Mouse (Mus musculus) liver, embryonic 14.5 days (tissue): ENCODE data around the gene Ulk3. TPM values are rescaled to one million over a fixed set of nuclear protein-coding genes. Genes with fewer than 3 reads are reported as not detected.

Experiments
- ATAC-seq: fragments of 200-750 bp; cut with Nextera tagmentation; 2 replicates; pipeline ENCODE4 v1.8.0; 2017; ENCODE audit warnings: moderate number of reproducible peaks, mild to moderate bottlenecking, moderate library complexity; ENCODE audit not compliant: insufficient read depth
- DNase-seq, 3 experiments: peaks; one replicate each; pipeline ENCODE4 v3.0.0-alpha.2; 2012 to 2013; ENCODE audit warnings: low read depth in 3 of 3, low spot score in 3 of 3
- H3K27ac ChIP-seq: fragments of 300-500 bp; sonication (generic); 2 replicates; pipeline ENCODE4 v1.5.1; 2014; ENCODE audit warnings: moderate library complexity, mild to moderate bottlenecking, control low read depth, inconsistent platforms
- H3K27me3 ChIP-seq: fragments of 300-500 bp; sonication (generic); 2 replicates; pipeline ENCODE4 v1.6.1; 2014; ENCODE audit warnings: mild to moderate bottlenecking, low read length, moderate library complexity; ENCODE audit not compliant: control insufficient read depth, insufficient read depth
- H3K36me3 ChIP-seq: fragments of 300-500 bp; sonication (generic); replicated peaks from 2 replicates; pipeline ENCODE4 v1.6.1; 2014; ENCODE audit warnings: low read depth; ENCODE audit not compliant: control insufficient read depth, insufficient read depth
- H3K4me1 ChIP-seq, 2 experiments: fragments of 200-500 bp in 1 of 2; fragments of 300-500 bp in 1 of 2; sonication (generic) in 1 of 2; replicated peaks; 2 replicates each; pipeline ENCODE4 v1.6.1; 2012 to 2014; ENCODE audit warnings: antibody characterized with exemption in 1 of 2, inconsistent platforms in 1 of 2, low read length in 1 of 2; ENCODE audit not compliant: control insufficient read depth in 2 of 2, insufficient read depth in 2 of 2
- H3K4me2 ChIP-seq: fragments of 300-500 bp; sonication (generic); 2 replicates; pipeline ENCODE4 v1.6.1; 2014; ENCODE audit warnings: low read depth, mild to moderate bottlenecking, control low read depth, moderate library complexity
- H3K4me3 ChIP-seq, 2 experiments: fragments of 200-500 bp in 1 of 2; fragments of 300-500 bp in 1 of 2; sonication (generic) in 1 of 2; 2 replicates each; pipeline ENCODE4 v1.5.1; 2012 to 2014; ENCODE audit warnings: low read depth in 2 of 2, low read length in 2 of 2, mild to moderate bottlenecking in 2 of 2, control low read depth in 1 of 2, inconsistent platforms in 1 of 2, moderate library complexity in 1 of 2; ENCODE audit not compliant: insufficient read depth in 1 of 2
- H3K9ac ChIP-seq: fragments of 300-500 bp; sonication (generic); replicated peaks from 2 replicates; pipeline ENCODE4 v1.6.1; 2014; ENCODE audit warnings: mild to moderate bottlenecking, control low read depth, moderate library complexity
- H3K9me3 ChIP-seq: fragments of 300-500 bp; sonication (generic); 2 replicates; pipeline ENCODE4 v1.6.1; 2016; ENCODE audit warnings: low read length, mixed read lengths; ENCODE audit not compliant: control insufficient read depth
- CTCF ChIP-seq: IDR thresholded peaks from 2 replicates; pipeline ENCODE4 v1.5.1; 2016; ENCODE audit warnings: antibody characterized with exemption, low read depth, control low read depth
- EP300 ChIP-seq: IDR thresholded peaks from 2 replicates; pipeline ENCODE4 v1.6.1; 2016; ENCODE audit warnings: antibody characterized with exemption, low read depth
- WGBS: fragments of 180-500 bp; shearing (Covaris S2); extraction: QIAGEN DNeasy Blood & Tissue Kit; methylation state at CpG from one replicate; pipeline ENCODE4 v1.1.7; 2014; ENCODE audit not compliant: insufficient replicate concordance; 5-methylcytosine and 5-hydroxymethylcytosine counted together
- polyA plus RNA-seq, 2 experiments: library from polyadenylated mRNA; depleted of rRNA in 1 of 2; stranded (reverse) in 1 of 2; unstranded in 1 of 2; fragments of >200 nt; fragmentation: Nextera tagmentation in 1 of 2; extraction: Ambion mirVana in 1 of 2; gene quantifications; 2 replicates each; pipeline versions ENCODE4 v1.2.1 to v1.2.3; 2012 to 2014

Gene Ulk3
- polyA plus RNA-seq, 2 experiments = 2.0 to 4.5 TPM

- H3K27me3 ChIP-seq = no peaks in the 10 kb centered on the region; the same call in 1 of the 2 replicates
Observed at GRCm38 (mm10) chr9:57612587-57612986, 23.3 kb downstream of the Ulk3 start.

GRCm38 (mm10) chr9:57613975-57614374, 24.7 kb downstream of the Ulk3 start:
- H3K4me2 ChIP-seq = no peak overlapping the region
- no peaks in the 10 kb centered on the region for H3K27me3 ChIP-seq
- H3K36me3 ChIP-seq = no peaks in the 10 kb centered on the region
- H3K4me1 ChIP-seq = no peaks in the 10 kb centered on the region; a peak in 1 of 4 replicates
- H3K9ac ChIP-seq = no peak overlapping the region
- ATAC-seq = no peak
- no peak for TF ChIP-seq CTCF
- TF ChIP-seq EP300 = no peak
- H3K4me3 ChIP-seq = no peak overlapping the region
- 66% methylated on average over 7 of the region's 7 CpGs for WGBS
- no peak overlapping the region for H3K27ac ChIP-seq
- no peak for DNase-seq
- H3K9me3 ChIP-seq = no peaks in the 10 kb centered on the region

More at GRCm38 (mm10) chr9:57612587-57612986, 23.3 kb downstream of the Ulk3 start:
- Histone ChIP-seq H3K36me3 (no peaks in the 10 kb centered on the region), H3K4me3 (no peak overlapping the region), H3K4me2 (no peak overlapping the region), H3K9ac (no peak overlapping the region), H3K9me3 (no peaks in the 10 kb centered on the region), H3K27ac (no peak overlapping the region), H3K4me1 (no peaks in the 10 kb centered on the region; a peak in 1 of 4 replicates)
- no peak for ATAC-seq
- no peak for TF ChIP-seq CTCF
- TF ChIP-seq EP300 = no peak
- whole genome bisulfite sequencing = 62% methylated on average over 7 of the region's 7 CpGs
- DNase-seq = no peak

- H3K4me3 ChIP-seq = no peak overlapping the region
- H3K4me2 ChIP-seq = no peak overlapping the region
- DNase-seq (no peak), ATAC-seq (no peak)
- TF ChIP-seq EP300 (no peak), CTCF (no peak)
- no peaks in the 10 kb centered on the region for H3K36me3 ChIP-seq
- H3K9me3 ChIP-seq = no peaks in the 10 kb centered on the region
- H3K4me1 ChIP-seq = no peaks in the 10 kb centered on the region; a peak in 1 of 4 replicates
- H3K27ac ChIP-seq = no peak overlapping the region
- no peaks in the 10 kb centered on the region for H3K27me3 ChIP-seq
- WGBS = 71% methylated on average over 4 of the region's 4 CpGs
- no peak overlapping the region for H3K9ac ChIP-seq
Observed at GRCm38 (mm10) chr9:57614786-57615185, 25.5 kb downstream of the Ulk3 start.

- no peak for TF ChIP-seq EP300
- TF ChIP-seq CTCF = no peak
- 37% methylated on average over 8 of the region's 8 CpGs for WGBS
- no peak for ATAC-seq
Observed at GRCm38 (mm10) chr9:57617556-57618169, 28.4 kb downstream of the Ulk3 start.

GRCm38 (mm10) chr9:57618854-57619253, 29.6 kb downstream of the Ulk3 start:
- Histone ChIP-seq H3K27me3 (no peaks in the 10 kb centered on the region), H3K4me1 (peaks cover 0 to 3% of the 10 kb centered on the region in 2 experiments; a peak in 2 of 4 replicates), H3K9ac (no peak overlapping the region), H3K4me3 (no peak overlapping the region), H3K9me3 (no peaks in the 10 kb centered on the region), H3K36me3 (no peaks in the 10 kb centered on the region), H3K4me2 (no peak overlapping the region), H3K27ac (no peak overlapping the region)
- WGBS = 47% methylated on average over 8 of the region's 8 CpGs
- no peak for TF ChIP-seq CTCF
- TF ChIP-seq EP300 = no peak
- ATAC-seq = no peak
- DNase-seq = no peak

More at GRCm38 (mm10) chr9:57617556-57618169, 28.4 kb downstream of the Ulk3 start:
- Histone ChIP-seq H3K36me3 (no peaks in the 10 kb centered on the region), H3K9ac (no peak overlapping the region), H3K27me3 (no peaks in the 10 kb centered on the region), H3K9me3 (no peaks in the 10 kb centered on the region), H3K4me1 (no peaks in the 10 kb centered on the region; a peak in 1 of 4 replicates), H3K4me2 (no peak overlapping the region), H3K27ac (no peak overlapping the region), H3K4me3 (no peak overlapping the region)
- DNase-seq = no peak
